Mouse (Mus musculus): Measurements from ENCODE around the gene Rell1. TPM values are rescaled to one million over a fixed set of nuclear protein-coding genes. Genes with fewer than 3 reads are reported as not detected.
"Not testable (repeated sequence)": the region's sequence is repeated elsewhere in the genome, so short reads cannot be mapped to it uniquely, and the experiment has no call there.

The Rell1 gene
- total RNA-seq, 1 experiment from 2014 or later, result 18.0 TPM

- ATAC-seq (replicated peaks in 1 of 2; ENCODE audit: insufficient read depth in 1 of 2, low FRiP score in 2 of 2, low TSS enrichment in 1 of 2, low read depth in 1 of 2, poor library complexity in 2 of 2, severe bottlenecking in 2 of 2), result no peak
Measured at GRCm38 (mm10) chr5:63916457-63917139, 52.1 kb downstream of the Rell1 start.

GRCm38 (mm10) chr5:63914896-63915295 is 53.8 kb downstream of the Rell1 start:
- ATAC-seq (replicated peaks in 1 of 2; ENCODE audit: insufficient read depth in 1 of 2, low FRiP score in 2 of 2, low TSS enrichment in 1 of 2, low read depth in 1 of 2, poor library complexity in 2 of 2, severe bottlenecking in 2 of 2), result no peak

GRCm38 (mm10) chr5:63910171-63910960 is 58.3 kb downstream of the Rell1 start:
- ATAC-seq (replicated peaks in 1 of 2; ENCODE audit: insufficient read depth in 1 of 2, low FRiP score in 2 of 2, low TSS enrichment in 1 of 2, low read depth in 1 of 2, poor library complexity in 2 of 2, severe bottlenecking in 2 of 2), result no peak

GRCm38 (mm10) chr5:63907513-63907912 is 61.2 kb downstream of the Rell1 start:
- no peak for ATAC-seq (replicated peaks in 1 of 2; ENCODE audit: insufficient read depth in 1 of 2, low FRiP score in 2 of 2, low TSS enrichment in 1 of 2, low read depth in 1 of 2, poor library complexity in 2 of 2, severe bottlenecking in 2 of 2)

GRCm38 (mm10) chr5:63906149-63907093 is 62.3 kb downstream of the Rell1 start:
- peak; percentile 83 to 95 for ATAC-seq (replicated peaks in 1 of 2; ENCODE audit: insufficient read depth in 1 of 2, low FRiP score in 2 of 2, low TSS enrichment in 1 of 2, low read depth in 1 of 2, poor library complexity in 2 of 2, severe bottlenecking in 2 of 2)

- no peak for ATAC-seq (replicated peaks in 1 of 2; ENCODE audit: insufficient read depth in 1 of 2, low FRiP score in 2 of 2, low TSS enrichment in 1 of 2, low read depth in 1 of 2, poor library complexity in 2 of 2, severe bottlenecking in 2 of 2)
Measured at GRCm38 (mm10) chr5:63903329-63903728, 65.4 kb downstream of the Rell1 start.

GRCm38 (mm10) chr5:63897820-63898110 is 70.9 kb downstream of the Rell1 start:
- ATAC-seq (replicated peaks in 1 of 2; ENCODE audit: insufficient read depth in 1 of 2, low FRiP score in 2 of 2, low TSS enrichment in 1 of 2, low read depth in 1 of 2, poor library complexity in 2 of 2, severe bottlenecking in 2 of 2), result no peak

GRCm38 (mm10) chr5:63897001-63897819 is 71.5 kb downstream of the Rell1 start:
- not testable (repeated sequence) for ATAC-seq (replicated peaks in 1 of 2; ENCODE audit: insufficient read depth in 1 of 2, low FRiP score in 2 of 2, low TSS enrichment in 1 of 2, low read depth in 1 of 2, poor library complexity in 2 of 2, severe bottlenecking in 2 of 2)

- no peak for ATAC-seq (replicated peaks in 1 of 2; ENCODE audit: insufficient read depth in 1 of 2, low FRiP score in 2 of 2, low TSS enrichment in 1 of 2, low read depth in 1 of 2, poor library complexity in 2 of 2, severe bottlenecking in 2 of 2)
Measured at GRCm38 (mm10) chr5:63891912-63892311, 76.8 kb downstream of the Rell1 start.

- no peak for ATAC-seq (replicated peaks in 1 of 2; ENCODE audit: insufficient read depth in 1 of 2, low FRiP score in 2 of 2, low TSS enrichment in 1 of 2, low read depth in 1 of 2, poor library complexity in 2 of 2, severe bottlenecking in 2 of 2)
Measured at GRCm38 (mm10) chr5:63891241-63891640, 77.5 kb downstream of the Rell1 start.

- 0 out of 4 replicates have a peak, but pooled peaks of 1 of the 2 experiments have one; percentile 27 for ATAC-seq (replicated peaks in 1 of 2; ENCODE audit: insufficient read depth in 1 of 2, low FRiP score in 2 of 2, low TSS enrichment in 1 of 2, low read depth in 1 of 2, poor library complexity in 2 of 2, severe bottlenecking in 2 of 2)
Measured at GRCm38 (mm10) chr5:63887111-63887510, 81.6 kb downstream of the Rell1 start.

- ATAC-seq (replicated peaks in 1 of 2; ENCODE audit: insufficient read depth in 1 of 2, low FRiP score in 2 of 2, low TSS enrichment in 1 of 2, low read depth in 1 of 2, poor library complexity in 2 of 2, severe bottlenecking in 2 of 2), result peak; percentile 27 to 56; a peak in 1 of 4 replicates
Measured at GRCm38 (mm10) chr5:63886709-63887108, 82.0 kb downstream of the Rell1 start.

GRCm38 (mm10) chr5:63886292-63886691 is 82.4 kb downstream of the Rell1 start:
- no peak for ATAC-seq (replicated peaks in 1 of 2; ENCODE audit: insufficient read depth in 1 of 2, low FRiP score in 2 of 2, low TSS enrichment in 1 of 2, low read depth in 1 of 2, poor library complexity in 2 of 2, severe bottlenecking in 2 of 2)

GRCm38 (mm10) chr5:63879026-63879425 is 89.7 kb downstream of the Rell1 start:
- no peak for ATAC-seq (replicated peaks in 1 of 2; ENCODE audit: insufficient read depth in 1 of 2, low FRiP score in 2 of 2, low TSS enrichment in 1 of 2, low read depth in 1 of 2, poor library complexity in 2 of 2, severe bottlenecking in 2 of 2)

GRCm38 (mm10) chr5:63876081-63876480 is 92.6 kb downstream of the Rell1 start:
- no peak for ATAC-seq (replicated peaks in 1 of 2; ENCODE audit: insufficient read depth in 1 of 2, low FRiP score in 2 of 2, low TSS enrichment in 1 of 2, low read depth in 1 of 2, poor library complexity in 2 of 2, severe bottlenecking in 2 of 2)

- ATAC-seq (replicated peaks in 1 of 2; ENCODE audit: insufficient read depth in 1 of 2, low FRiP score in 2 of 2, low TSS enrichment in 1 of 2, low read depth in 1 of 2, poor library complexity in 2 of 2, severe bottlenecking in 2 of 2), result peak in 1 of 2 experiments; percentile 39; a peak in 1 of 4 replicates
Measured at GRCm38 (mm10) chr5:63874880-63875279, 93.8 kb downstream of the Rell1 start.

Measured in hematopoietic stem cell, adult 5-6 weeks (primary cell).